ENCODE assay signal across 7 mouse cellular contexts in the genomic region with DNA sequence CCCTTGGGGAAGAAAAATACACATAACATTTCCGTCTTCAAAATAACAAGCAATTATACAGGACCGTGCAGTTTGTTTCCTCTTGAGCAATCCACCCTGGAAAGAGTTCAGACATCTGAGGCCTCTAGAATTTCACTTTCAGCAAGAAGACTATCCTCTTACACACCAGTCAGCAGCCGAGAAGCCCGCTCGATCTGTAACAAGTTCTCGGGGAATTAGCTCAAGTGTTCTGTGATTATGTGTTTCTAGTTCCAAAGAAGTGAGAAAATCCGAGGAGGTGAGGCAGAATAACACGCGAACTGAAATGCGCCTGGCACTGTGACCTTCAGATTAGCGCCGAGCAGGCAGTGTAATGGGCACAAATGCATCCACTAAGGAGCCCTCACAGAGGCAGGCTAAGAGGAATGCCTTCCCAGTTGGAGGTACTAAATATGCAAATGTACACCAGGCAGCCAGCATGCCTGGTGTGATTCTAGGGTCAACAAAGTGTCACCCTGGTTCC.
A peak's percentile ranks its signal among the peaks of the same experiment; 100 is the strongest.
DNase-seq lines count a peak whose midpoint lies in the region; ATAC-seq and TF ChIP-seq lines count a peak whose summit lies in the region.

No protein-coding gene starts in this region.

- H3K36me3 ChIP-seq in heart, embryonic 11.5 days (ENCODE audit: control insufficient read depth, insufficient read depth, low read length): no peaks in the 10 kb centered on the region
- H3K36me3 ChIP-seq in kidney, postnatal 0 days (ENCODE audit: insufficient read depth, low read length): no peaks in the 10 kb centered on the region
- no peaks in the 10 kb centered on the region for H3K36me3 ChIP-seq in neural tube, embryonic 12.5 days

- no peak for TF ChIP-seq CTCF in kidney, postnatal 0 days (IDR thresholded peaks at IDR 0.05; ENCODE audit: low read depth)

- no peak overlapping the region for H3K4me3 ChIP-seq in heart, embryonic 11.5 days (ENCODE audit: low read depth, low read length)
- H3K4me3 ChIP-seq in kidney, postnatal 0 days (replicated peaks; ENCODE audit: low read depth, low read length): no peak overlapping the region
- no peak overlapping the region for H3K4me3 ChIP-seq in neural tube, embryonic 12.5 days

- ATAC-seq in heart, embryonic 11.5 days (replicated peaks; ENCODE audit: insufficient number of reproducible peaks, low FRiP score, low TSS enrichment): no peak
- ATAC-seq in kidney, postnatal 0 days (replicated peaks; ENCODE audit: low FRiP score, low read depth): peak; percentile 46; the same call in 1 of the 2 replicates
- ATAC-seq in neural tube, embryonic 12.5 days (ENCODE audit: low FRiP score, low read depth): peak; percentile 70; the same call in 1 of the 2 replicates
- ATAC-seq in CD4-positive, CD25-positive, alpha-beta regulatory T cell, adult 4 months: no peak
- no peak for ATAC-seq in cerebellum, adult (ENCODE audit: insufficient number of reproducible peaks, low FRiP score, low TSS enrichment)

- H3K4me2 ChIP-seq in heart, embryonic 11.5 days: peak overlapping the region; percentile 37
- H3K4me2 ChIP-seq in kidney, postnatal 0 days (ENCODE audit: low read length): peak overlapping the region; percentile 15; the same call in 1 of the 2 replicates
- 0 out of 2 replicates have a peak overlapping the region, but pooled peaks have one; percentile 7 for H3K4me2 ChIP-seq in neural tube, embryonic 12.5 days (replicated peaks)

- DNase-seq in ZHBTc4 (ENCODE audit: low read depth, low spot score): peak; percentile 56
- peak; percentile 22 for DNase-seq in embryo, embryonic 9.5 days (ENCODE audit: extremely low spot score)
- DNase-seq in kidney, postnatal 0 days (ENCODE audit: low spot score): peak; percentile 77

- WGBS in heart, embryonic 11.5 days (ENCODE audit: insufficient replicate concordance): 42% methylated on average over 12 of the region's 12 CpGs
- 20% methylated on average over 12 of the region's 12 CpGs for WGBS in kidney, postnatal 0 days
- 35% methylated on average over 12 of the region's 12 CpGs for WGBS in neural tube, embryonic 12.5 days

- peak overlapping the region; percentile 41 for H3K27ac ChIP-seq in heart, embryonic 11.5 days (ENCODE audit: low read depth, low read length)
- H3K27ac ChIP-seq in kidney, postnatal 0 days: peak overlapping the region; percentile 80
- no peak overlapping the region for H3K27ac ChIP-seq in neural tube, embryonic 12.5 days

- H3K9me3 ChIP-seq in heart, embryonic 11.5 days (replicated peaks; ENCODE audit: control insufficient read depth, low read length): no peaks in the 10 kb centered on the region
- H3K9me3 ChIP-seq in kidney, postnatal 0 days (replicated peaks; ENCODE audit: low read length): no peaks in the 10 kb centered on the region
- H3K9me3 ChIP-seq in neural tube, embryonic 12.5 days: no peaks in the 10 kb centered on the region

- no peaks in the 10 kb centered on the region for H3K27me3 ChIP-seq in heart, embryonic 11.5 days (ENCODE audit: control insufficient read depth, insufficient read depth, low read length)
- H3K27me3 ChIP-seq in kidney, postnatal 0 days (ENCODE audit: insufficient read depth, low read length): no peaks in the 10 kb centered on the region
- H3K27me3 ChIP-seq in neural tube, embryonic 12.5 days (replicated peaks): no peaks in the 10 kb centered on the region

- H3K4me1 ChIP-seq in heart, embryonic 11.5 days (ENCODE audit: control insufficient read depth, insufficient read depth, low read length): peaks cover 8% of the 10 kb centered on the region; the same call in 1 of the 2 replicates
- peaks cover 10% of the 10 kb centered on the region; the same call in 1 of the 2 replicates for H3K4me1 ChIP-seq in kidney, postnatal 0 days (replicated peaks; ENCODE audit: insufficient read depth, low read length)
- peaks cover 12% of the 10 kb centered on the region for H3K4me1 ChIP-seq in neural tube, embryonic 12.5 days

- H3K9ac ChIP-seq in heart, embryonic 11.5 days (ENCODE audit: low read depth, low read length): no peak overlapping the region
- H3K9ac ChIP-seq in kidney, postnatal 0 days (ENCODE audit: low read depth, low read length): no peak overlapping the region
- H3K9ac ChIP-seq in neural tube, embryonic 12.5 days: no peak overlapping the region

Comparison
In these comparisons a context has a peak if more than half of its experiments do, and no peak if none do; other contexts are left out.
1. DNase-seq: peak in every context shown above with its lines; median percentile 77 in kidney, postnatal 0 days; 56 in ZHBTc4; 22 in embryo, embryonic 9.5 days.
2. ATAC-seq: peak in kidney, postnatal 0 days (single experiment) and neural tube, embryonic 12.5 days (single experiment); none in heart, embryonic 11.5 days (single experiment), CD4-positive, CD25-positive, alpha-beta regulatory T cell, adult 4 months (single experiment) and cerebellum, adult (single experiment).
3. Peak in every context shown above with its lines, with median percentiles within 50 percentile points of each other: H3K4me2 ChIP-seq.